Mouse (Mus musculus) liver, embryonic 14.5 days (tissue): ENCODE data around the gene Elobl. TPM values are rescaled to one million over a fixed set of nuclear protein-coding genes. Genes with fewer than 3 reads are reported as not detected.

ENCODE experiments used
- ATAC-seq: fragments of 200-750 bp; cut with Nextera tagmentation; 2 replicates; pipeline ENCODE4 v1.8.0; 2017; ENCODE audit warnings: moderate number of reproducible peaks, mild to moderate bottlenecking, moderate library complexity; ENCODE audit not compliant: insufficient read depth
- DNase-seq, 3 experiments: peaks; one replicate each; pipeline ENCODE4 v3.0.0-alpha.2; 2012 to 2013; ENCODE audit warnings: low read depth in 3 of 3, low spot score in 3 of 3
- H3K27ac ChIP-seq: fragments of 300-500 bp; sonication (generic); 2 replicates; pipeline ENCODE4 v1.5.1; 2014; ENCODE audit warnings: moderate library complexity, mild to moderate bottlenecking, control low read depth, inconsistent platforms
- H3K27me3 ChIP-seq: fragments of 300-500 bp; sonication (generic); 2 replicates; pipeline ENCODE4 v1.6.1; 2014; ENCODE audit warnings: mild to moderate bottlenecking, low read length, moderate library complexity; ENCODE audit not compliant: control insufficient read depth, insufficient read depth
- H3K36me3 ChIP-seq: fragments of 300-500 bp; sonication (generic); replicated peaks from 2 replicates; pipeline ENCODE4 v1.6.1; 2014; ENCODE audit warnings: low read depth; ENCODE audit not compliant: control insufficient read depth, insufficient read depth
- H3K4me1 ChIP-seq, 2 experiments: fragments of 200-500 bp in 1 of 2; fragments of 300-500 bp in 1 of 2; sonication (generic) in 1 of 2; replicated peaks; 2 replicates each; pipeline ENCODE4 v1.6.1; 2012 to 2014; ENCODE audit warnings: antibody characterized with exemption in 1 of 2, inconsistent platforms in 1 of 2, low read length in 1 of 2; ENCODE audit not compliant: control insufficient read depth in 2 of 2, insufficient read depth in 2 of 2
- H3K4me2 ChIP-seq: fragments of 300-500 bp; sonication (generic); 2 replicates; pipeline ENCODE4 v1.6.1; 2014; ENCODE audit warnings: low read depth, mild to moderate bottlenecking, control low read depth, moderate library complexity
- H3K4me3 ChIP-seq, 2 experiments: fragments of 200-500 bp in 1 of 2; fragments of 300-500 bp in 1 of 2; sonication (generic) in 1 of 2; 2 replicates each; pipeline ENCODE4 v1.5.1; 2012 to 2014; ENCODE audit warnings: low read depth in 2 of 2, low read length in 2 of 2, mild to moderate bottlenecking in 2 of 2, control low read depth in 1 of 2, inconsistent platforms in 1 of 2, moderate library complexity in 1 of 2; ENCODE audit not compliant: insufficient read depth in 1 of 2
- H3K9ac ChIP-seq: fragments of 300-500 bp; sonication (generic); replicated peaks from 2 replicates; pipeline ENCODE4 v1.6.1; 2014; ENCODE audit warnings: mild to moderate bottlenecking, control low read depth, moderate library complexity
- H3K9me3 ChIP-seq: fragments of 300-500 bp; sonication (generic); 2 replicates; pipeline ENCODE4 v1.6.1; 2016; ENCODE audit warnings: low read length, mixed read lengths; ENCODE audit not compliant: control insufficient read depth
- CTCF ChIP-seq: IDR thresholded peaks from 2 replicates; pipeline ENCODE4 v1.5.1; 2016; ENCODE audit warnings: antibody characterized with exemption, low read depth, control low read depth
- EP300 ChIP-seq: IDR thresholded peaks from 2 replicates; pipeline ENCODE4 v1.6.1; 2016; ENCODE audit warnings: antibody characterized with exemption, low read depth
- WGBS: fragments of 180-500 bp; shearing (Covaris S2); extraction: QIAGEN DNeasy Blood & Tissue Kit; methylation state at CpG from one replicate; pipeline ENCODE4 v1.1.7; 2014; ENCODE audit not compliant: insufficient replicate concordance; 5-methylcytosine and 5-hydroxymethylcytosine counted together
- polyA plus RNA-seq, 2 experiments: library from polyadenylated mRNA; depleted of rRNA in 1 of 2; stranded (reverse) in 1 of 2; unstranded in 1 of 2; fragments of >200 nt; fragmentation: Nextera tagmentation in 1 of 2; extraction: Ambion mirVana in 1 of 2; gene quantifications; 2 replicates each; pipeline versions ENCODE4 v1.2.1 to v1.2.3; 2012 to 2014

The Elobl gene
- polyA plus RNA-seq, 2 experiments, result not detected

- no peak for TF ChIP-seq CTCF
- Histone ChIP-seq H3K4me3 (no peak overlapping the region), H3K27me3 (no peaks in the 10 kb centered on the region), H3K9me3 (no peaks in the 10 kb centered on the region), H3K36me3 (no peaks in the 10 kb centered on the region; the same call in 1 of the 2 replicates), H3K4me2 (no peak overlapping the region), H3K27ac (no peak overlapping the region), H3K9ac (no peak overlapping the region), H3K4me1 (peaks cover 6 to 22% of the 10 kb centered on the region in 2 experiments)
- 79% methylated on average over 13 of the region's 13 CpGs for WGBS
- DNase-seq (no peak), ATAC-seq (no peak)
These were observed 16.0 kb downstream of the Elobl start for GRCm38 (mm10) chr11:88950640-88951250.

- Histone ChIP-seq H3K9ac (no peak overlapping the region), H3K4me1 (peaks cover 6 to 22% of the 10 kb centered on the region in 2 experiments), H3K9me3 (no peaks in the 10 kb centered on the region), H3K4me2 (no peak overlapping the region), H3K4me3 (no peak overlapping the region), H3K36me3 (no peaks in the 10 kb centered on the region; the same call in 1 of the 2 replicates), H3K27ac (no peak overlapping the region), H3K27me3 (no peaks in the 10 kb centered on the region)
- 49% methylated on average over 8 of the region's 8 CpGs for WGBS
- no peak for TF ChIP-seq EP300
- no peak for TF ChIP-seq CTCF
- ATAC-seq (no peak), DNase-seq (no peak)
These were observed 16.7 kb downstream of the Elobl start for GRCm38 (mm10) chr11:88949802-88950639.

GRCm38 (mm10) chr11:88948896-88949295 is 17.8 kb downstream of the Elobl start:
- TF ChIP-seq CTCF (no peak), EP300 (no peak)
- ATAC-seq, result no peak
- no peak for DNase-seq
- H3K4me3 ChIP-seq, result no peak overlapping the region
- no peak overlapping the region for H3K4me2 ChIP-seq
- no peak overlapping the region for H3K27ac ChIP-seq
- 71% methylated on average over 8 of the region's 8 CpGs for WGBS
- no peaks in the 10 kb centered on the region for H3K27me3 ChIP-seq
- H3K36me3 ChIP-seq, result no peaks in the 10 kb centered on the region; the same call in 1 of the 2 replicates
- H3K4me1 ChIP-seq, result peaks cover 6 to 14% of the 10 kb centered on the region in 2 experiments
- no peaks in the 10 kb centered on the region for H3K9me3 ChIP-seq
- no peak overlapping the region for H3K9ac ChIP-seq

- H3K36me3 ChIP-seq, result no peaks in the 10 kb centered on the region; the same call in 1 of the 2 replicates
- no peak overlapping the region for H3K4me2 ChIP-seq
- no peak overlapping the region for H3K9ac ChIP-seq
- no peak overlapping the region for H3K4me3 ChIP-seq
- WGBS, result 28% methylated on average over 7 of the region's 8 CpGs
- TF ChIP-seq EP300 (no peak), CTCF (no peak)
- no peak overlapping the region for H3K27ac ChIP-seq
- peaks cover 0 to 7% of the 10 kb centered on the region in 2 experiments; a peak in 2 of 4 replicates for H3K4me1 ChIP-seq
- H3K9me3 ChIP-seq, result no peaks in the 10 kb centered on the region
- no peaks in the 10 kb centered on the region for H3K27me3 ChIP-seq
- DNase-seq, result no peak
- ATAC-seq, result no peak
These were observed 20.7 kb downstream of the Elobl start for GRCm38 (mm10) chr11:88945971-88946585.

GRCm38 (mm10) chr11:88941489-88941888 is 25.2 kb downstream of the Elobl start:
- H3K4me1 ChIP-seq, result no peaks in the 10 kb centered on the region
- 68% methylated on average over 12 of the region's 12 CpGs for WGBS
- H3K36me3 ChIP-seq, result no peaks in the 10 kb centered on the region
- H3K27ac ChIP-seq, result no peak overlapping the region
- TF ChIP-seq EP300 (no peak), CTCF (no peak)
- H3K9ac ChIP-seq, result no peak overlapping the region
- no peaks in the 10 kb centered on the region for H3K27me3 ChIP-seq
- no peak overlapping the region for H3K4me2 ChIP-seq
- DNase-seq (no peak), ATAC-seq (no peak)
- no peaks in the 10 kb centered on the region for H3K9me3 ChIP-seq
- H3K4me3 ChIP-seq, result no peak overlapping the region
